Mouse (Mus musculus) frontal cortex, postnatal 10 days (tissue): ENCODE measurements around the gene Olfr177.

Experiments
- DNase-seq, 2 experiments: peaks; one replicate each; pipeline ENCODE4 v3.0.0; 2022; ENCODE audit warnings: low spot score in 2 of 2, mixed read lengths in 1 of 2

Gene Olfr177

DNA sequence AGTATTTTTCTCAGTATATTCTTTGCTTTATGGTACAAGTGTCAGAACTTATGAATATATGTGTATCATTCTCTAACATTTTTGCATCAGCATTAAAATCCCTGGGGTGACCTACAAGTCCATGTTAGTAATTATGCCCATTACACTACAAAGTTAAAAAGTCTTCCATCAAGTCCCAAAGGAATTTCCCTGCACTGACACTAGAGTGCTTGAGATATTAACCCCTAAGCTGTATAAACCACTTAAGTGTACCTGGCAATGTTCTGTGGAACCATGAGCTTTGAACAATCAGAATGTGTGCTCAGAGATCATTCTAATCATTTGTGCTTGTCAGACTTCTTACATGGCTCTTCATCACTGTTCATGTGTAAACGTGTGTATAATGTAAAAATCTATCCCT is at the start of gene Olfr177:
Gene Olfr177, minus strand, starts transcription at position 101 of the 400 bp plus-strand sequence.
- DNase-seq, result no peak

DNA sequence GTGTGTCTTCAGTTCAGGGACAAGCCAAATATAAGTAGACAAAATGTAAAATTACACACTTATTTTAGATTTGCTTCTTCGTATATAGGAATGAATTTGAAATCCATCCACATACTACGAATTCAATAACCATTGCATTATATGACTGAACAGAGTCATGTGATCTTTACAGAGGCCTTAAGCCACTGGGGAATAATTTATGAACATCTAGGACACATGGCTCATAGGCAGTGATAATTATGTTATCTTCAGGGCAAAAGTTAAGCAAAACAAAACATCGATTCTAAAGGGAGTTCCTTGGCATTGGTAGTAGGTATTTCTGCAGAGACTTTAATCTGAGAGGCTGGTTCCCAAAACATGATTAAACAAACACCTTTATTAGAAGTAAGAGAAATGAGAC is 17.4 kb upstream of the Olfr177 start, which contains the start of gene Olfr178:
Gene Olfr178, minus strand, starts transcription at position 101 of the 400 bp plus-strand sequence.
- no peak for DNase-seq

DNA sequence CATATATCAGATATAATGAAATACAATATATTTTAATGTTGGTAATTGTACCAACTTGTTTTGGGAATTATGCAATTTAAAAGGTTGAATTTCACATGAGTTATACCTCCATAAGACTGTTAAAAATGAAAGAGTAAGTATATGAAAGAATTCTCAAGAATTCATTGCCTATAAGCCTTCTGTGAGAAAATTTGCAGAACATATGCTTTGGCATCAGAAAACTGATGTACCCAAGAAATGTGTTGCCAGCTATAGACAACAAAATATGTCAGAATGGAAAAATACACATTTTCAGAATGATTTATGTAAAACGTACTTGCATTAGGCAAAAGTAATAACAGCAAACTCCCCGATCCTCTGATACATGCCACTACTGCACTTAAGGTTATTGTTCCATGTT is 9.8 kb upstream of the Olfr177 start:
- DNase-seq, result no peak

DNA sequence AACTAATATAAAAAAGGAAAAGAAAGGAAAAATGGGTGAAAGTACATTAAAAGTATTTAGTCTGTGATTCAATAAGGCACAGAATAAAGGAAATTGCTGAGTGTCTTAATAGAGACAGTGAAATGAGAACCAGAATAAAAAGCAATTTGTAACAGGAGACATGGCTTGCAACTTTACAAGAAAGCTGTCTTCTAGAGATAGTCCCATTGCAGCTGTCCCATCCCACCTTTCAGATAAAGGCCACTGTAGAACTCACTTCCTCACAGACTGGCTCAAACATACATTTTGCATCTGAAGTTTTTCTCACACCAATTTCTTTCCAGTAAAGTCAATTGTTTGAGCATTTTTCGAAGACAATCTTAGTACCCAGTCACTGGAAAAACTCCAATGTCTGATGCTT is 13.1 kb downstream of the Olfr177 start:
- no peak for DNase-seq

GRCm38 (mm10) chr16:58860032-58860737 is 14.4 kb downstream of the Olfr177 start:
- no peak for DNase-seq

DNA sequence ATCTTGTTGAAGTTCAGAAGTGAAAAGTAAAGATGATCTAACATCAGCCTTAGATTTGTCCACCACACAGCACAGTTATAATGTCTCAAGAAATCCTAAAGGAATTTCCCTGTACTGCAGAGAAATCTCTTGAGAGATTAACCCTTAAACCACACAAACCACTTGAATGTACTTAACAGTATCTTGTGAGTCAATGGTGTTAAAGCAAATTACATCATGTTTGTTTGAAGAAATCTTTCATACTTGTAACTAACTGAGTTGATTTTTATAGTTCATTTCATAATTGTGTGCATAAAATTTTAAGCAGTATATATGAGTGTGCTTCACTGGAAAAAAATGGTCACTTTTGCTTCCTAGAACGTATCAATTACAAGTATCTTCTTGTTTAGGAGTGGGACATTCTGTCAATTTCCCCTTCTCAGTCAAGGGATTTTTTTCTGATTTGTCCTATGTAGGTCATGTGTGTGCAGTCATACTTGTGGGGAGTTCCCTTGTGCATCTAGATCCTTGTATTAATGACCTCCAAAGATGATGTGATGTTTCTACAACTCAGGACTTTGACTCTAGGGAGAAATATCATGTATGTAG is 47.7 kb downstream of the Olfr177 start, which contains the start of gene Olfr175-ps1:
Gene Olfr175-ps1, minus strand, starts transcription at position 51 of the 588 bp plus-strand sequence.
- no peak for DNase-seq
